Mouse (Mus musculus) CH12.LX (cell line): ENCODE data around the gene C1qtnf5. TPM values are rescaled to one million over a fixed set of nuclear protein-coding genes. Genes with fewer than 3 reads are reported as not detected.
"Not testable (repeated sequence)": the region's sequence is repeated elsewhere in the genome, so short reads cannot be mapped to it uniquely, and the experiment has no call there.

Experiments used
- DNase-seq: peaks from one replicate; pipeline ENCODE4 v3.0.0-alpha.2; 2013; ENCODE audit errors: extremely low read depth
- H3K27ac ChIP-seq: 2 replicates; pipeline ENCODE4 v1.5.1; 2012; ENCODE audit warnings: low read depth, mild to moderate bottlenecking, control low read depth, moderate library complexity; ENCODE audit not compliant: insufficient read depth
- H3K27me3 ChIP-seq: replicated peaks from 2 replicates; pipeline ENCODE3; 2012; ENCODE audit warnings: inconsistent platforms
- H3K36me3 ChIP-seq, 2 experiments: replicated peaks in 1 of 2; 2 replicates each; pipeline versions ENCODE3 to v1.6.1; 2012; ENCODE audit warnings: inconsistent platforms in 1 of 2, low read length in 1 of 2, mild to moderate bottlenecking in 1 of 2, mixed read lengths in 1 of 2, moderate library complexity in 1 of 2; ENCODE audit not compliant: control insufficient read depth in 1 of 2, insufficient read depth in 1 of 2
- H3K4me1 ChIP-seq, 2 experiments: 2 replicates each; pipeline ENCODE4 v1.6.1; 2012; ENCODE audit warnings: inconsistent platforms in 1 of 2, moderate library complexity in 1 of 2; ENCODE audit not compliant: insufficient read depth in 2 of 2, control insufficient read depth in 1 of 2
- H3K4me2 ChIP-seq: 2 replicates; pipeline ENCODE4 v1.6.1; 2012; ENCODE audit warnings: low read depth, mild to moderate bottlenecking, control low read depth; ENCODE audit not compliant: poor library complexity, insufficient read depth, severe bottlenecking
- H3K4me3 ChIP-seq, 3 experiments: fragments of 150-350 bp in 1 of 3; sonication (generic) in 1 of 3; replicated peaks in 1 of 3; 2 replicates each; pipeline versions ENCODE3 to v1.5.1; 2011 to 2012; ENCODE audit warnings: low read depth in 2 of 3, low read length in 2 of 3, mild to moderate bottlenecking in 2 of 3, moderate library complexity in 2 of 3, control low read depth in 1 of 3, improper control_type of control experiment in 1 of 3, inconsistent platforms in 1 of 3, mixed read lengths in 1 of 3; ENCODE audit not compliant: poor library complexity in 1 of 3
- H3K79me2 ChIP-seq: replicated peaks from 2 replicates; pipeline ENCODE4 v1.6.1; 2012; ENCODE audit warnings: mild to moderate bottlenecking, moderate library complexity; ENCODE audit not compliant: control insufficient read depth, poor library complexity, insufficient read depth, severe bottlenecking; ENCODE audit errors: extremely low read depth
- H3K9ac ChIP-seq: 2 replicates; pipeline ENCODE4 v1.6.1; 2012; ENCODE audit warnings: low read depth, mild to moderate bottlenecking, control low read depth, moderate library complexity; ENCODE audit not compliant: insufficient read depth
- H3K9me3 ChIP-seq: replicated peaks from 2 replicates; pipeline ENCODE3; 2012; ENCODE audit warnings: low read length, inconsistent platforms, mixed read lengths
- CHD1 ChIP-seq: IDR thresholded peaks from 2 replicates; pipeline ENCODE4 v1.6.1; 2012; ENCODE audit warnings: low read depth, low read length, improper control_type of control experiment, inconsistent platforms
- CTCF ChIP-seq, 2 experiments: IDR thresholded peaks in 1 of 2; conservative IDR thresholded peaks in 1 of 2; 2 replicates each; pipeline ENCODE4 v1.5.1; 2011 to 2012; ENCODE audit warnings: low read depth in 2 of 2, low read length in 2 of 2, improper control_type of control experiment in 1 of 2, inconsistent platforms in 1 of 2, mild to moderate bottlenecking in 1 of 2, moderate library complexity in 1 of 2
- RAD21 ChIP-seq: IDR thresholded peaks from 2 replicates; pipeline ENCODE4 v1.6.1; 2011; ENCODE audit warnings: low read depth, mild to moderate bottlenecking, low read length, improper control_type of control experiment, moderate library complexity
- ZKSCAN1 ChIP-seq: IDR thresholded peaks from 2 replicates; pipeline ENCODE4 v1.6.1; 2012; ENCODE audit warnings: low read depth, inconsistent platforms, low read length, improper control_type of control experiment, borderline replicate concordance
- dilution Hi-C: fragments of 300-500 bp; cut with MboI; formaldehyde crosslinking; loops from 2 replicates; pipeline ENCODE4 v1.14.3; 2020; ENCODE audit warnings: low sequenced_read_pairs; ENCODE audit not compliant: extremely low pct_unique_long_range_greater_than_20kb, extremely low pct_ligation_motif_present
- in situ Hi-C: fragments of 300-500 bp; cut with MboI; formaldehyde crosslinking; loops from 3 replicates; pipeline ENCODE4 v1.14.3; 2019; ENCODE audit warnings: low sequenced_read_pairs, low pct_ligation_motif_present, low pct_unique_long_range_greater_than_20kb, mixed read lengths
- polyA plus RNA-seq: library from polyadenylated mRNA; unstranded; fragments of >175 nt; gene quantifications from 2 replicates; pipeline ENCODE4 v1.2.1, GENCODE M21; 2012; ENCODE audit warnings: low read depth; ENCODE audit not compliant: insufficient read length
- total RNA-seq, 2 experiments: library from RNA; depleted of rRNA; stranded (reverse); fragments of 300-350 nt in 1 of 2; fragments of >200 nt in 1 of 2; gene quantifications; 2 replicates each; pipeline ENCODE4 v1.2.3; 2012 to 2014

The C1qtnf5 gene
- total and polyA plus RNA-seq, 3 experiments: not detected

GRCm38 (mm10) chr9:44108269-44109055 is 1.4 kb downstream of the C1qtnf5 start:
- Histone ChIP-seq H3K27me3 (no peaks in the 10 kb centered on the region), H3K9ac (no peak overlapping the region; the same call in 1 of the 2 replicates), H3K27ac (no peak overlapping the region)
- dilution Hi-C loops: no loop called here
- TF ChIP-seq ZKSCAN1: no peak
- TF ChIP-seq, all 38 proteins: peak for 0
- 0 out of 2 replicates have a peak overlapping the region, but pooled peaks have one; percentile 64 for H3K4me2 ChIP-seq
- H3K36me3 ChIP-seq: peaks cover 36 to 68% of the 10 kb centered on the region in 2 experiments
- H3K79me2 ChIP-seq: peaks cover 42% of the 10 kb centered on the region
- no peak overlapping the region for H3K4me3 ChIP-seq
- H3K9me3 ChIP-seq: no peaks in the 10 kb centered on the region
- peaks cover 8 to 52% of the 10 kb centered on the region in 2 experiments for H3K4me1 ChIP-seq
- DNase-seq: no peak
- in situ Hi-C loops: no loop called here

GRCm38 (mm10) chr9:44109360-44110095 is 2.5 kb downstream of the C1qtnf5 start:
- Histone ChIP-seq H3K4me2 (peak overlapping the region; percentile 64), H3K9me3 (no peaks in the 10 kb centered on the region), H3K27me3 (no peaks in the 10 kb centered on the region), H3K9ac (no peak overlapping the region; the same call in 1 of the 2 replicates), H3K4me3 (peak overlapping the region in 1 of 3 experiments; percentile 6), H3K36me3 (peaks cover 32 to 58% of the 10 kb centered on the region in 2 experiments), H3K4me1 (peaks cover 10 to 59% of the 10 kb centered on the region in 2 experiments), H3K79me2 (peaks cover 42% of the 10 kb centered on the region), H3K27ac (no peak overlapping the region)
- DNase-seq: peak; percentile 66
- dilution Hi-C loops: no loop called here
- peak; percentile 73 to 78 for TF ChIP-seq CTCF (conservative IDR thresholded peaks at IDR 0.05 in 1 of 2, IDR thresholded peaks at IDR 0.05 in 1 of 2; ENCODE audit: low read depth in 2 of 2, low read length in 2 of 2)
- peak; percentile 64 for TF ChIP-seq RAD21
- TF ChIP-seq CHD1: no peak
- in situ Hi-C loops: no loop called here

DNA sequence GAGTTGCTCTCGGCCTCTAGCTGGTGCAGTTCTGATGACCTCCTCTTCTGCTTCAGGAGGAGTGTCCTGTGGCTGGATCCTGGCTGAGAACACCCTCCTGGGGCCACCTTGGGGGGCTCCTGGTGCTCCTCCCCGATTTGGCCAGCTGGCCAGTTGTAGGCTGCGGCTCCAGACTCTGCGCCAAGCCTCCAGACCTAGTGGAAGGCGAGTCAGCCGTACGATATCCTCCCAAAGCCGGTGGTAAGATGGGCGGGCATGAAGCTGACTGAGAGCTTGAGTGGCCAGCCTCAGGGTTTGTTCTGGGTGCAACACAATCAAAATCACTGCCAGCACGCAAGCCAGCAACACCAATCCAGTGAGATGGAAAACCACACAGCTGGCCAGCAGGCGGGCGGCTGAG is 4.9 kb downstream of the C1qtnf5 start:
- Histone ChIP-seq H3K4me3 (peak overlapping the region in 1 of 3 experiments; percentile 75), H3K79me2 (peaks cover 35% of the 10 kb centered on the region), H3K36me3 (peaks cover 19 to 35% of the 10 kb centered on the region in 2 experiments), H3K4me2 (peak overlapping the region; percentile 48), H3K4me1 (peaks cover 5 to 60% of the 10 kb centered on the region in 2 experiments; a peak in 3 of 4 replicates)
- H3K9ac ChIP-seq, dilution Hi-C loops, H3K27me3 ChIP-seq, in situ Hi-C loops, H3K27ac ChIP-seq, DNase-seq, H3K9me3 ChIP-seq: not testable (repeated sequence)
